Mouse (Mus musculus): ENCODE data around the gene Bub1b. TPM values are rescaled to one million over a fixed set of nuclear protein-coding genes. Genes with fewer than 3 reads are reported as not detected.

The Bub1b gene
- polyA plus RNA-seq, 1 experiment from 2014 or later: 15.7 TPM

DNA sequence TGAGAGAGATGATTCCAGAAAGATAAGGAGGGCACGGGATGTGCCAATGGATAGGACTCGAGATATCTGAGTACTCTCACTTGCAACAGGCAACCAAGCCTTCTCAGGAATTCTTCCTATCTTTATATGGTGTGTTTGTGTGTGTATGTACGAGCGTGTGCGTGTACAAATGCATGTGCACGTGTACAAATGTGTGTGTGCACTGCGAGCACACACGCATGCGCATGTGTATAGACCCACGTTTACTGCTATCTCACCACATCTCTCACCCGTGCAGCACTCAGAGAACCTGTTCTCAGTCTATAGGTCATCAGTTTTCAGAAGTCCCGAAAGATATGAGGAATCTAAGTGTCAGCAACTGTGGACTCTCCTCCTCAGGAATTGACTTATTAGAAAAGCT is 61.5 kb downstream of the Bub1b start:
- Histone ChIP-seq H3K9me3 (ENCODE audit: low read length) (no peaks in the 10 kb centered on the region), H3K4me2 (ENCODE audit: low read depth, low read length) (peak overlapping the region; percentile 63), H3K4me1 (ENCODE audit: insufficient read depth) (peaks cover 50% of the 10 kb centered on the region), H3K27ac (ENCODE audit: low read depth) (peak overlapping the region; percentile 96), H3K36me3 (replicated peaks; ENCODE audit: insufficient read depth, low read length) (no peaks in the 10 kb centered on the region), H3K27me3 (ENCODE audit: insufficient read depth, low read length) (no peaks in the 10 kb centered on the region), H3K4me3 (ENCODE audit: low read depth, low read length) (peak overlapping the region; percentile 30), H3K9ac (replicated peaks) (no peak overlapping the region; the same call in 1 of the 2 replicates)
- DNase-seq (no peak), ATAC-seq (peak; percentile 25)
- TF ChIP-seq EP300 (IDR thresholded peaks at IDR 0.05; ENCODE audit: low read depth) (no peak), CTCF (IDR thresholded peaks at IDR 0.05; ENCODE audit: low read depth) (no peak)
- 53% methylated on average over 12 of the region's 12 CpGs for WGBS (ENCODE audit: insufficient replicate concordance)

DNA sequence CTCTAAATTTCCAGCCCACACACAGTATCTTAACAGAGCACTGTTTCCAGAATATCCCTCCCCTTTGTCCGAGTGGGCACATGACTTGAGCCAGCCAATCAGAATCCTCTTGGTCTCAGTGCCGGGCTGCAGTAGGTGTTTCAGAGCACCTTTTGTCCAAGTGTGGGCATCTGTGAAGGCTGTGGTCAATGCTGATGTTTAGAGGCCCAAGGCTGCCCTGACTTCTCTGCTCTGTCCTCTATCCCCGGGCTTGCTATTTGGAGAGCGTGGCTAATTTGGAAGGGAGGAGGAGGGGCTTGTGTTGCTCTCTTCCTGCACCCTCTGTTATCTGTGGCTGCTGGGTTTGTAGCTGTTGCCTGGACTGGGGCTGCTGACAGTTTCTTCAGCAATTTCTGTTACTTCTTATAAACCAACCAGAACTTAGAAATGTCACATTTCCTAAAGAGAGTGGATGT is 62.0 kb downstream of the Bub1b start:
- Histone ChIP-seq H3K9ac (replicated peaks) (no peak overlapping the region), H3K4me2 (ENCODE audit: low read depth, low read length) (peak overlapping the region; percentile 63), H3K4me3 (ENCODE audit: low read depth, low read length) (peak overlapping the region; percentile 30), H3K9me3 (ENCODE audit: low read length) (no peaks in the 10 kb centered on the region), H3K36me3 (replicated peaks; ENCODE audit: insufficient read depth, low read length) (no peaks in the 10 kb centered on the region), H3K27me3 (ENCODE audit: insufficient read depth, low read length) (no peaks in the 10 kb centered on the region), H3K4me1 (ENCODE audit: insufficient read depth) (peaks cover 51% of the 10 kb centered on the region), H3K27ac (ENCODE audit: low read depth) (peak overlapping the region; percentile 96)
- DNase-seq (peak; percentile 69), ATAC-seq (peak; percentile 71)
- 0% methylated on average over 4 of the region's 4 CpGs for WGBS (ENCODE audit: insufficient replicate concordance)
- no peak for TF ChIP-seq EP300 (IDR thresholded peaks at IDR 0.05; ENCODE audit: low read depth)
- TF ChIP-seq CTCF (IDR thresholded peaks at IDR 0.05; ENCODE audit: low read depth): no peak

DNA sequence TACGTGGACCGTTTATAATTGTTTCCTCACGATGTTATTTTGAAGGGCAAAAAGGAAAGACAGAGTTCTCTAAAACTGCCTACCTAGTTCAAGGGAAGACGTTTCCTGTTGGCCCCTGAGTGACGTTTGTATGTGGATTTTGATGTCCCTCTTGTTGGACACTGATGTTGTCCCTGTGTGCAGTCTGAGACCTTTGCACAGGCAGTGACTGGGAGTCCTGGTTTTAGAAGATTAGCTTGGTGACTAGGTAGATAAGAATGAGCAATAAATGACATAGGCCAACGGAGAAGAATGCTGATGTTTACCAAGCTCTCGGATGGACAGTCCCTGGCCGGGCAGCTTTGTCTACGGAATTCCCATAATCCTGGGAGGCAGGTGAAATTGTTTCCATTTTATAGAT is 63.9 kb downstream of the Bub1b start:
- H3K9me3 ChIP-seq (ENCODE audit: low read length): no peaks in the 10 kb centered on the region
- ATAC-seq: no peak
- 0 out of 2 replicates have a peak overlapping the region, but pooled peaks have one; percentile 11 for H3K4me2 ChIP-seq (ENCODE audit: low read depth, low read length)
- 0 out of 2 replicates have a peak overlapping the region, but pooled peaks have one; percentile 25 for H3K27ac ChIP-seq (ENCODE audit: low read depth)
- no peak overlapping the region for H3K9ac ChIP-seq (replicated peaks)
- no peaks in the 10 kb centered on the region for H3K36me3 ChIP-seq (replicated peaks; ENCODE audit: insufficient read depth, low read length)
- DNase-seq: no peak
- H3K4me1 ChIP-seq (ENCODE audit: insufficient read depth): peaks cover 52% of the 10 kb centered on the region
- H3K27me3 ChIP-seq (ENCODE audit: insufficient read depth, low read length): no peaks in the 10 kb centered on the region
- TF ChIP-seq EP300 (IDR thresholded peaks at IDR 0.05; ENCODE audit: low read depth) (no peak), CTCF (IDR thresholded peaks at IDR 0.05; ENCODE audit: low read depth) (no peak)
- 50% methylated on average over 9 of the region's 9 CpGs for WGBS (ENCODE audit: insufficient replicate concordance)
- no peak overlapping the region for H3K4me3 ChIP-seq (ENCODE audit: low read depth, low read length)

DNA sequence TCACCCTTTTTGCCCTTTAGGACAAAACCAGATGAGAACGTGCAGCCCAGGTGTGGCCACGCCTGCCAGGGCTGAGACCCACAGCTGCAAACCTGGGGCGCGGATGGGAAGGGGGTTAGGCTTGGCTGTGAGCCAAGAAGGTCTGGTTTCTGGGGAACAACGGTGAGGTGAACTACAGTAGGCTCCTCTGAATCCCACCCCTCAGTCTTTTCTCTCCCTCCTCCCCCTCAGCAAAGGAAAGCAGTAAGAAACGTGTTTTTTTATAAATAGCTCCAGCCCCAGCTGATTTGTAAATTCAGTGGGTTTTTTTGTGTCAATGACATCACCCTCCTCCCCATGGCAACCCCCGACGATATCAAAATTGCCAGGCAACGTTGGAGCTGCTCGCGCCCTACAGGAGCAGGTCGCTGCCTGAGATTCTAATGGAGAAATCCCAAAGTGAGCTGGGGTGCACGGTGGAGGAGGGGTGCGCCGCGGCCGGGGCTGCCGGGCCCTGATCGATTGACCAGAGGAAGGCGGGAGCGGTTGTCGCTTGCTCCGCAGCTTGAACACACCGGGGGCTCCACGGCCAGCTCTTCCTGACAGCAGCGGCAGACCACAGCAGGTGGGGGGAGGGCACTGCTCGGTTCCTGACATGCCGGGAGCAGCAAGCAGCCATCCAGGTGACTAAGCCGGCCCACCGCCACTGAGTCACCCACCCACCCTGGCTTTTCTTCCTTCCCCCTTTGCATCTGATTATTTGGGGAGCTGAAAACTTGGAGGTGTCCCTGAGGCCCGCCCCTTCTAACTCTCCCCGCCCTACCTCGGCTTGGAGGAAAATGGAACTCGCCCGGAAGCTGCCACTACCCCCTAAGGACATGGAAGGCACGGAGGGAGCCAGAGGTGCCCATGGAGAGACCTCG is 65.1 kb downstream of the Bub1b start, which contains the start of gene Pak6:
TSS of gene Pak6 (plus strand) at position 402 of the 902 bp plus-strand sequence.
- Histone ChIP-seq H3K36me3 (replicated peaks; ENCODE audit: insufficient read depth, low read length) (no peaks in the 10 kb centered on the region), H3K9me3 (ENCODE audit: low read length) (no peaks in the 10 kb centered on the region), H3K27me3 (ENCODE audit: insufficient read depth, low read length) (no peaks in the 10 kb centered on the region), H3K4me1 (ENCODE audit: insufficient read depth) (peaks cover 43% of the 10 kb centered on the region), H3K9ac (replicated peaks) (peak within 1 kb of the TSS; percentile 35), H3K27ac (ENCODE audit: low read depth) (no peak within 1 kb of the TSS), H3K4me3 (ENCODE audit: low read depth, low read length) (peak within 1 kb of the TSS; percentile 53), H3K4me2 (ENCODE audit: low read depth, low read length) (peak within 1 kb of the TSS; percentile 86)
- no peak for TF ChIP-seq CTCF (IDR thresholded peaks at IDR 0.05; ENCODE audit: low read depth)
- TF ChIP-seq EP300 (IDR thresholded peaks at IDR 0.05; ENCODE audit: low read depth): no peak
- 4% methylated on average over 37 of the region's 37 CpGs for WGBS (ENCODE audit: insufficient replicate concordance)
- no peak for ATAC-seq
- peak; percentile 36 for DNase-seq

DNA sequence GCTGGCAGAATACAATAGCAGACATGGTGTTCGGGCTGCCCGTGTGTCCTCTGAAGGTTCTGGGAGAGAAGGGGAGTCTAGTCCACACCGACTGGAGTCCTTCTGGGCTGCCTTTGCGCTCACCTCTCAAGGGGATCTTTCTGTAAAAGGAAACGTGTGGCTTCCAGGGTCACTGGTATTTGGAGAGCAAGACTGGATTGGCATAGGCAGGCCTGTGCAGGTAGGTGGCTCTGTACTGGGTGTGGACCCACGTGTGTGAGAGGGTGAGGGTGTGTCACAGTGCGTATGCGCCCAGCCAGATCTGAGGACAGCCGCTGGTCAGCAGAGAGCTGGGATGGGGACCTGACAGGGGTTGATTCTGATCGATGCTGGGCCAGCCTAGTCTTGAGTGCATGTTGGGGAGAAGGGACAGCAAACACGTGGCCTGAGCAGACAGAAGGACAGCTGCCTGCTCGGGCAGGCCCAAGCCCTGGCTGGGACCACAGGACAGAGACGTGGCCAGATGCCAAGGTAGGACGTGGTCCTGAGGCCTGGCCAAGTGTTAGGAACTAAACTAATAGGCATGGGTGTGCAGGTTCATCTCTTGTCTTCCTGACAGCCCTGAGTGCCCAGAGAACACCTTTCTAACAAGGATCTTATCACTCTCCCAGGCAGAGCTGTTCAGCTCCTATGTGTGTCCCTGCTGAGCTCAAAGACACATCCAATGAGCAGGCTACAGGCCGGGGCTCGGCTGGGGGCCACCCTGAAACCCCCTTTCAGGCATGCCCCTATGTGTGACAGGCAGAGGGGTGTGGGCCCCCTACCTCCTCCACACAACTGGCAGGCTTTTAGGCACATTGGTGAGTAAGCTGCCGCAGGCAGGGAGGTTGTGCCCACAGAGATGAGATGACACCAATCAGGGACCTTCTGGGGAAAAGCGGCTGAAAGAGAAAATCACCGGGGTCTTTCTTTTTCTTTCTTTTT is 66.1 kb downstream of the Bub1b start:
- DNase-seq (peak; percentile 29), ATAC-seq (no peak)
- peak overlapping the region; percentile 53 for H3K4me3 ChIP-seq (ENCODE audit: low read depth, low read length)

More for the DNA sequence above, 66.1 kb downstream of the Bub1b start:
- WGBS (ENCODE audit: insufficient replicate concordance): 57% methylated on average over 19 of the region's 19 CpGs
- Histone ChIP-seq H3K9ac (replicated peaks) (peak overlapping the region; percentile 35), H3K4me2 (ENCODE audit: low read depth, low read length) (peak overlapping the region; percentile 86), H3K27me3 (ENCODE audit: insufficient read depth, low read length) (no peaks in the 10 kb centered on the region), H3K36me3 (replicated peaks; ENCODE audit: insufficient read depth, low read length) (no peaks in the 10 kb centered on the region), H3K9me3 (ENCODE audit: low read length) (no peaks in the 10 kb centered on the region), H3K27ac (ENCODE audit: low read depth) (no peak overlapping the region), H3K4me1 (ENCODE audit: insufficient read depth) (peaks cover 36% of the 10 kb centered on the region)
- no peak for TF ChIP-seq CTCF (IDR thresholded peaks at IDR 0.05; ENCODE audit: low read depth)
- no peak for TF ChIP-seq EP300 (IDR thresholded peaks at IDR 0.05; ENCODE audit: low read depth)

All from liver, postnatal 0 days (tissue).